Mouse (Mus musculus): Measurements from ENCODE around the gene Ktn1. TPM values are rescaled to one million over a fixed set of nuclear protein-coding genes. Genes with fewer than 3 reads are reported as not detected.

The Ktn1 gene
- polyA plus RNA-seq, 1 experiment from 2014 or later = 102 TPM

DNA sequence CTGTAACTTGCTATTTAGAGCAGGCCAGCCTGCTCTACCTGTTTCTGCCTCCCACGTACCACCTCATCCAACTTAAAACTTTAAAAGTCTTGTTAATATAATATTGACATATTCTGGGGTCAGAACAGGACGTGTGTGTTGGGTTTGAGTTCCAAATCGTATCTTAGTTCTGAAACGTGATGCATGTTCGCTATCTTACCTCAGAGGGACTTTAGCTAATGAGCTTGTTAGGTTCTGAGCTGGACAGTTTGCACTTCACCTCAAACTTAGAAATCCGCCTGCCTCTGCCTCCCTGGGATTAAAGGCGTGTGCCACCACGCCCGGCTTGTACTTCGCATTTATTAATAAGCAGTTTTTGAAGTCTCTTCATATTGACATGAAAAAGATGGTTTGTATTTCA, 34.6 kb downstream of the Ktn1 start:
- ATAC-seq (ENCODE audit: low FRiP score) = no peak

GRCm38 (mm10) chr14:47684579-47684978, 36.3 kb downstream of the Ktn1 start:
- H3K27ac ChIP-seq = no peak overlapping the region
- H3K9me3 ChIP-seq = no peaks in the 10 kb centered on the region
- ATAC-seq (ENCODE audit: low FRiP score) = no peak
- H3K4me3 ChIP-seq (replicated peaks) = no peak overlapping the region
- H3K27me3 ChIP-seq = no peaks in the 10 kb centered on the region
- H3K36me3 ChIP-seq (replicated peaks) = peaks cover 62% of the 10 kb centered on the region
- no peaks in the 10 kb centered on the region for H3K4me1 ChIP-seq
- WGBS = 84% methylated on average over 5 of the region's 5 CpGs
- no peak overlapping the region for H3K9ac ChIP-seq
- no peak overlapping the region for H3K4me2 ChIP-seq

More for the DNA sequence above, 34.6 kb downstream of the Ktn1 start:
- Histone ChIP-seq H3K4me3 (replicated peaks) (no peak overlapping the region), H3K9me3 (no peaks in the 10 kb centered on the region), H3K9ac (no peak overlapping the region), H3K27me3 (no peaks in the 10 kb centered on the region), H3K27ac (no peak overlapping the region), H3K4me1 (no peaks in the 10 kb centered on the region), H3K36me3 (replicated peaks) (peaks cover 61% of the 10 kb centered on the region), H3K4me2 (no peak overlapping the region)
- WGBS = 96% methylated on average over 10 of the region's 10 CpGs

GRCm38 (mm10) chr14:47699126-47699525, 50.9 kb downstream of the Ktn1 start:
- peaks cover 47% of the 10 kb centered on the region for H3K36me3 ChIP-seq (replicated peaks)
- no peaks in the 10 kb centered on the region for H3K27me3 ChIP-seq
- no peak overlapping the region for H3K9ac ChIP-seq
- H3K4me3 ChIP-seq (replicated peaks) = no peak overlapping the region
- H3K27ac ChIP-seq = no peak overlapping the region
- no peak overlapping the region for H3K4me2 ChIP-seq
- no peaks in the 10 kb centered on the region for H3K9me3 ChIP-seq
- ATAC-seq (ENCODE audit: low FRiP score) = no peak
- no peaks in the 10 kb centered on the region for H3K4me1 ChIP-seq
- 53% methylated on average over 5 of the region's 5 CpGs for WGBS

- Histone ChIP-seq H3K27ac (no peak overlapping the region), H3K36me3 (replicated peaks) (peaks cover 54% of the 10 kb centered on the region), H3K9me3 (no peaks in the 10 kb centered on the region), H3K4me1 (no peaks in the 10 kb centered on the region), H3K4me3 (replicated peaks) (no peak overlapping the region), H3K4me2 (no peak overlapping the region), H3K9ac (no peak overlapping the region), H3K27me3 (no peaks in the 10 kb centered on the region)
- no peak for ATAC-seq (ENCODE audit: low FRiP score)
- 82% methylated on average over 3 of the region's 3 CpGs for WGBS
Observed at GRCm38 (mm10) chr14:47709546-47709945, 61.3 kb downstream of the Ktn1 start.

- H3K4me3 ChIP-seq (replicated peaks) = no peak overlapping the region
- WGBS = 63% methylated on average over 3 of the region's 3 CpGs
- H3K36me3 ChIP-seq (replicated peaks) = peaks cover 16% of the 10 kb centered on the region
- no peak overlapping the region for H3K9ac ChIP-seq
- no peak for ATAC-seq (ENCODE audit: low FRiP score)
- H3K4me1 ChIP-seq = peaks cover 9% of the 10 kb centered on the region; the same call in 1 of the 2 replicates
- H3K27ac ChIP-seq = no peak overlapping the region
- H3K4me2 ChIP-seq = no peak overlapping the region
- H3K9me3 ChIP-seq = no peaks in the 10 kb centered on the region
- H3K27me3 ChIP-seq = no peaks in the 10 kb centered on the region
Observed at GRCm38 (mm10) chr14:47715771-47716170, 67.5 kb downstream of the Ktn1 start.

DNA sequence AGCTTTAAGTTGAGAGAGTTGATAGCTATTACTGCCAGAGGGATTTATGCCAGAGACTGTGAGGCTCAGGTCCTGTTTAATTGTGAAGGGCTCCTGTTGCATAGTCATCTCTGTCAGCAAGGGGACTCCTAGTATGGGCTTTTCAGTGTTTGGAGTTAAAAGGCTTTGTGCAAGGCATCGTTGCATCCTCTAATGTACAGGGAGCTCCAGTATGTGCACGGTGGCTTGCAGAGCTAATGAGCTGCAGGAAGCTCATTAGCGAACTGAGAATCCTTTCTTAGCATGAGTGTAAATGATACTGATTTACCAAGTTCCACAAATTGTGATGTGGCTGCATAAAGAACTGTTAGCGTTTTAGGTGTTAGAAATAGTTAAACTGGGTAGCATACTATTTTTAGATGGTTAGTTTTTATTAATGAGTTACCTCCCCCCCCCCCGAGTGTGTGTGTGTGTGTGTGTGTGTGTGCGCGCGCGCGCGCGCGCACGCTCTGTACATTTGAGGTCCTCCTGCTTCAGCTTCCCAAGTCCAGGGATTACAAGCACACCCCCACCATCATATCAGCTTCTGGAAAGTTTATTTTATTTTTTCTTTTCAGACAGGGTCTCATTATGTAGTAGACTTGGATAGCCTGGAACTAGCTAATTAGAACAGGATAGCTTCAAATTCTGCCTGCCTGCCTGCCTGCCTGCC, 69.8 kb downstream of the Ktn1 start:
- Histone ChIP-seq H3K27me3 (no peaks in the 10 kb centered on the region), H3K36me3 (replicated peaks) (peaks cover 14% of the 10 kb centered on the region), H3K4me2 (no peak overlapping the region), H3K4me1 (peaks cover 9% of the 10 kb centered on the region; the same call in 1 of the 2 replicates), H3K9me3 (no peaks in the 10 kb centered on the region), H3K4me3 (replicated peaks) (no peak overlapping the region), H3K27ac (no peak overlapping the region; the same call in 1 of the 2 replicates), H3K9ac (no peak overlapping the region)
- 61% methylated on average over 14 of the region's 14 CpGs for WGBS
- ATAC-seq (ENCODE audit: low FRiP score) = peak; percentile 87; the same call in 1 of the 2 replicates

GRCm38 (mm10) chr14:47720023-47720422, 71.8 kb downstream of the Ktn1 start:
- no peaks in the 10 kb centered on the region for H3K9me3 ChIP-seq
- H3K27me3 ChIP-seq = no peaks in the 10 kb centered on the region
- no peak overlapping the region for H3K9ac ChIP-seq
- H3K36me3 ChIP-seq (replicated peaks) = peaks cover 26% of the 10 kb centered on the region
- no peak overlapping the region for H3K4me2 ChIP-seq
- H3K27ac ChIP-seq = no peak overlapping the region
- ATAC-seq (ENCODE audit: low FRiP score) = no peak
- peaks cover 9% of the 10 kb centered on the region; the same call in 1 of the 2 replicates for H3K4me1 ChIP-seq
- WGBS = 93% methylated on average over 4 of the region's 4 CpGs
- H3K4me3 ChIP-seq (replicated peaks) = no peak overlapping the region

DNA sequence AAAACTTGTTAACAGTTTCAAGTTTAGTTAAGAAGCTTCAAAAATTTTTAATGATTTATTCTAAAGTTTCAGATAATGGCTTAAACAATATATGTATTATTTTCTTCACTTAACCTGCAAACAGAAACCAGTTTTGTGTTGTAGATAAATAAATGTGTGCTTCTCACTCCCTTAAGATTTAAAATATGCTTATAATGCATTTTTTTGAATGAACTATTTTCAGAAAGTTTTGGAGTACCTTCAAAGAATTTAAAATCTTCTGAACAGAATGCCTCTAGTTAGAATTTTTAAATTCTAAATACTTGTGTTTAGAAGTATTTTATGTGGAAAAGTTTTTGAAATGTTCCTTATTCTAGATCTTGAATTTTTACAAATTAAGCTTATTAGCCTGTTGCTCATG, 74.8 kb downstream of the Ktn1 start:
- Histone ChIP-seq H3K36me3 (replicated peaks) (peaks cover 53% of the 10 kb centered on the region), H3K27ac (no peak overlapping the region), H3K4me2 (no peak overlapping the region)

GRCm38 (mm10) chr14:47728594-47728993, 80.3 kb downstream of the Ktn1 start:
- no peaks in the 10 kb centered on the region for H3K4me1 ChIP-seq
- peaks cover 84% of the 10 kb centered on the region for H3K36me3 ChIP-seq (replicated peaks)
- 97% methylated on average over 1 of the region's 1 CpGs for WGBS
- H3K4me3 ChIP-seq (replicated peaks) = no peak overlapping the region
- no peak overlapping the region for H3K4me2 ChIP-seq
- no peaks in the 10 kb centered on the region for H3K27me3 ChIP-seq
- ATAC-seq (ENCODE audit: low FRiP score) = no peak
- no peaks in the 10 kb centered on the region for H3K9me3 ChIP-seq
- H3K9ac ChIP-seq = no peak overlapping the region
- no peak overlapping the region for H3K27ac ChIP-seq

More for the DNA sequence above, 74.8 kb downstream of the Ktn1 start:
- Histone ChIP-seq H3K9ac (no peak overlapping the region), H3K27me3 (no peaks in the 10 kb centered on the region), H3K4me3 (replicated peaks) (no peak overlapping the region), H3K4me1 (no peaks in the 10 kb centered on the region), H3K9me3 (no peaks in the 10 kb centered on the region)
- no peak for ATAC-seq (ENCODE audit: low FRiP score)

DNA sequence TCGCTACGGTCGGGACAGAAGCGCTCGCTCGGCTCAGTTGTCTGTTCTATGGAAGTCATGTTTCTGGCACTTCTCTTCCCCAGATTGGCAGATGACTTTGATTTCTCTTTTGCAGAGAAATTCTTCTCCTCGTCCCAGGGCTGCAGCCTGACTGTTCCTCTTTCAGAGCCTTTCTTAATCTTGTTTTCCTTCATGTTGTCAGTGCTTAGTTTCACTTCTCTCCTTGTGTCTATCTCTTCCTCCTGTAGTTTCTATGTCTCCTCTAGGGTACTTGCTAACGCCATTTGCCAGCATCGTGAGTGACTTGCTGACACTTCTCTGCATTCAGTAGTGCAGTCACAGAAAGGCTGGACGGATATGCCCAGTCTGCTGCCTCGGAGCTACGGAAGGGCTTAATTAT, 87.1 kb downstream of the Ktn1 start:
- no peak for ATAC-seq (ENCODE audit: low FRiP score)
- Histone ChIP-seq H3K9me3 (no peaks in the 10 kb centered on the region), H3K36me3 (replicated peaks) (peaks cover 65% of the 10 kb centered on the region), H3K9ac (no peak overlapping the region), H3K27me3 (no peaks in the 10 kb centered on the region), H3K4me2 (no peak overlapping the region), H3K4me1 (no peaks in the 10 kb centered on the region), H3K4me3 (replicated peaks) (no peak overlapping the region), H3K27ac (no peak overlapping the region)
- 89% methylated on average over 12 of the region's 12 CpGs for WGBS

DNA sequence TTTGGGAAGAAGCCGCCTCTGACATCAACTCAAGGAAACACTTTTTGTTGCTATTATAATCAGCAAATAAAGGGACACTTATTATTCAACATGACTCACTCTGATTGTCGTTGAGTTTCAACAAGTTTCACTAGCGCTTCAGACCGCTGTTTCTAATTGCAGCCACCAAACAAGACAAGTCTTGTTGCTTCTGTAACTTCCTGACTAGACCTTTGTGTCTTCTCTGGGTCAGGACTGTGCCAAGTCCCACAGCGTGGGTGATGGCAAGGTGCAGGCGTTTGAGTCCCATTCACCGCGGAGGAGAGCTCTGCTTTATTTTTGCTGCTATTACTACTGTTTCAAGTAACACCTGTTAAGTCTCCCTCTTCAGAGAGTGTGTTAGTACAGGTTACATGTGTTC, 88.2 kb downstream of the Ktn1 start:
- no peak overlapping the region for H3K4me3 ChIP-seq (replicated peaks)
- 77% methylated on average over 8 of the region's 8 CpGs for WGBS
- no peaks in the 10 kb centered on the region for H3K4me1 ChIP-seq
- no peak overlapping the region for H3K4me2 ChIP-seq
- no peaks in the 10 kb centered on the region for H3K9me3 ChIP-seq
- H3K36me3 ChIP-seq (replicated peaks) = peaks cover 57% of the 10 kb centered on the region
- H3K27ac ChIP-seq = no peak overlapping the region
- H3K9ac ChIP-seq = no peak overlapping the region
- ATAC-seq (ENCODE audit: low FRiP score) = no peak
- H3K27me3 ChIP-seq = no peaks in the 10 kb centered on the region

GRCm38 (mm10) chr14:47740316-47740996, 92.2 kb downstream of the Ktn1 start:
- Histone ChIP-seq H3K4me3 (replicated peaks) (no peak overlapping the region), H3K9ac (no peak overlapping the region), H3K36me3 (replicated peaks) (peaks cover 28% of the 10 kb centered on the region), H3K27me3 (no peaks in the 10 kb centered on the region), H3K27ac (no peak overlapping the region), H3K9me3 (no peaks in the 10 kb centered on the region), H3K4me1 (no peaks in the 10 kb centered on the region), H3K4me2 (no peak overlapping the region)
- ATAC-seq (ENCODE audit: low FRiP score) = no peak
- 92% methylated on average over 5 of the region's 5 CpGs for WGBS

DNA sequence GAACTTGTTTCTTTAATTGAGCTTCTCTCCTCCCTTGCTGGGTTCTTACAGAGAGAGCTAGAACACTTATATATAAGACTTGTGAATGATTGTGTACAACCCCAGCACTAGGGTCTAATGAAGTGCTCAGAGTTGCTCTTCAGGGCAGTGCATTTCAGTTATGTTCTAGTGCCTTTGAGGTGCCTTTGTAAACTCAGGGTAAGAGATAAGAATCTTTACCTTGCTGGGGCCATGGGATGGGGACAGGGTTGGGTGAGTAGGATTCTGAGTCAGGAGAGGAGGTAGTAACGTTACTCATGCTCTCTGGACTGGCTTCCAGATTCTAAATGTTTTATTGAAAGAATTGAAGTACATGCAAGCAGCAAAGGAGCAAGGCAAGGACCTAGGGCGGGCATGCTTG, 92.8 kb downstream of the Ktn1 start:
- H3K9ac ChIP-seq = no peak overlapping the region
- no peaks in the 10 kb centered on the region for H3K4me1 ChIP-seq
- H3K27me3 ChIP-seq = no peaks in the 10 kb centered on the region
- 94% methylated on average over 2 of the region's 2 CpGs for WGBS
- H3K4me3 ChIP-seq (replicated peaks) = no peak overlapping the region
- peaks cover 24% of the 10 kb centered on the region for H3K36me3 ChIP-seq (replicated peaks)
- no peak overlapping the region for H3K4me2 ChIP-seq
- H3K27ac ChIP-seq = no peak overlapping the region
- no peaks in the 10 kb centered on the region for H3K9me3 ChIP-seq
- no peak for ATAC-seq (ENCODE audit: low FRiP score)

All from forebrain, embryonic 12.5 days (tissue).